Mouse (Mus musculus) embryonic facial prominence, embryonic 12.5 days (tissue): ENCODE measurements around the gene Ip6k3. TPM values are rescaled to one million over a fixed set of nuclear protein-coding genes. Genes with fewer than 3 reads are reported as not detected.

ENCODE experiments used
- ATAC-seq: fragments of 200-750 bp; cut with Nextera tagmentation; 2 replicates; pipeline ENCODE4 v1.8.0; 2017; ENCODE audit not compliant: insufficient number of reproducible peaks, insufficient read depth, low FRiP score, low TSS enrichment
- H3K27ac ChIP-seq: fragments of 300-500 bp; sonication (generic); 2 replicates; pipeline ENCODE4 v1.5.1; 2016; ENCODE audit warnings: mild to moderate bottlenecking
- H3K27me3 ChIP-seq: fragments of 300-500 bp; sonication (generic); 2 replicates; pipeline ENCODE4 v1.6.1; 2016; ENCODE audit warnings: mild to moderate bottlenecking, moderate library complexity
- H3K36me3 ChIP-seq: fragments of 300-500 bp; sonication (generic); 2 replicates; pipeline ENCODE4 v1.6.1; 2016; ENCODE audit warnings: mild to moderate bottlenecking
- H3K4me1 ChIP-seq: fragments of 300-500 bp; sonication (generic); 2 replicates; pipeline ENCODE4 v1.6.1; 2016
- H3K4me2 ChIP-seq: fragments of 300-500 bp; sonication (generic); replicated peaks from 2 replicates; pipeline ENCODE4 v1.6.1; 2016; ENCODE audit warnings: mild to moderate bottlenecking, moderate library complexity
- H3K4me3 ChIP-seq: fragments of 300-500 bp; sonication (generic); 2 replicates; pipeline ENCODE4 v1.5.1; 2016; ENCODE audit warnings: mild to moderate bottlenecking
- H3K9ac ChIP-seq: fragments of 300-500 bp; sonication (generic); 2 replicates; pipeline ENCODE4 v1.6.1; 2016; ENCODE audit warnings: mild to moderate bottlenecking, moderate library complexity
- H3K9me3 ChIP-seq: fragments of 300-500 bp; sonication (generic); 2 replicates; pipeline ENCODE4 v1.6.1; 2016; ENCODE audit warnings: mild to moderate bottlenecking, moderate library complexity
- WGBS: fragments of 180-500 bp; shearing (Covaris S2); methylation state at CpG from one replicate; pipeline ENCODE4 v1.1.7; 2016; 5-methylcytosine and 5-hydroxymethylcytosine counted together
- polyA plus RNA-seq: library from polyadenylated mRNA; unstranded; fragments of >200 nt; fragmentation: Nextera tagmentation; extraction: Ambion mirVana; gene quantifications from 2 replicates; pipeline ENCODE4 v1.2.1, GENCODE M21; 2016

The Ip6k3 gene
- polyA plus RNA-seq, 1 experiment from 2014 or later: 0.35 TPM

DNA sequence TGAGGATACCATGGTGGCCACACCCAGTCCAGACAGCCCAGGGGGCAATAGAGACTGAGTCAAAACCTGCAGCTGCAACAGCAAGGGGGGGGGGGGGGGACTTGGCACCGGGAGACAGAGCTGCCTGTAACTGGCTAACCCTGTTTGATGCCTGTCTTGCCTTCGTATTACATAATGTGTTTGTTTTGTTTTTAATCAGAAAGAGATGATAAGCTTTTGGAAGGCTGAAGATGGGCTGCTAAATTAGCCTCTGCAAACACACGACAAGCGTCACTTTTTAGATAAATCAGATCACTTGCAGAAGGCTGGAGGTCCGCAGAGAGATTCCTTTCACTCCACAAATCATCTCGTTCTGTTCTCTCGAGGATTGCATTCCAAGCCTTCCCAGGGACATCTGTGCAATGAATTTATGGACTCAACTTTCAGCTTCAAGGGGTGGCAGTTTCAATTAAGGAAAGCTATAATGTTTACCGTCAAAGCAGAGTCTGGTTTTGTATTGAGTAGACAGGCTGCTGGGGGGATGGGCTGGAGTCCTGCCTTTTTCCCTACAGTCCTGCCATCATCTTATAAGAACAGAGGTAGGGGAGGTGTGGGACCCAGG, 21.2 kb downstream of the Ip6k3 start:
- Histone ChIP-seq H3K9me3 (no peaks in the 10 kb centered on the region), H3K4me3 (no peak overlapping the region), H3K9ac (no peak overlapping the region), H3K27ac (peak overlapping the region; percentile 57; the same call in 1 of the 2 replicates), H3K4me1 (peaks cover 35% of the 10 kb centered on the region), H3K36me3 (no peaks in the 10 kb centered on the region), H3K27me3 (no peaks in the 10 kb centered on the region), H3K4me2 (0 out of 2 replicates have a peak overlapping the region, but pooled peaks have one; percentile 9)
- 15% methylated on average over 8 of the region's 8 CpGs for WGBS
- ATAC-seq: no peak

DNA sequence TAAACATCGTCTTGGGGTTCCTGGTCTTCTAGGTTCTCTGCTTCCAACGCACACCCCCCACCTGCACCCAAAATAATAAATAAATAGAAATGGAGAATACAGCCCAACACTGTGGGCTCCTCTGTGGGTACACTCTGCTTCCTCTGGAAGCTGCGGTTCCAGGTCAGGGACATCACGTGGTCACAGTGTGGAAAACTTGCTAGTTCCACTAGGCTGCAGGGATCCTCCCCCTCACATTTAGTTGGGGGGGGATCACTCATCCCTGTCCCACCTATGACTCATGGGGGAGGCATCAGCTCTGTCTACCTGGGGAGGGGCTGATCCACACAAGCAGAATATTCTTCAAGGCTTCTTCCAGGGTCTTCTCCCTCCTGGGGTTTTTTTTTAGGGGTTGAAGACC, 23.4 kb downstream of the Ip6k3 start:
- no peak overlapping the region for H3K4me2 ChIP-seq
- no peaks in the 10 kb centered on the region for H3K27me3 ChIP-seq
- peaks cover 30% of the 10 kb centered on the region for H3K4me1 ChIP-seq
- no peak overlapping the region for H3K27ac ChIP-seq
- no peak overlapping the region for H3K4me3 ChIP-seq
- no peaks in the 10 kb centered on the region for H3K9me3 ChIP-seq
- no peak for ATAC-seq
- H3K36me3 ChIP-seq: no peaks in the 10 kb centered on the region
- WGBS: 76% methylated on average over 4 of the region's 4 CpGs
- H3K9ac ChIP-seq: no peak overlapping the region

DNA sequence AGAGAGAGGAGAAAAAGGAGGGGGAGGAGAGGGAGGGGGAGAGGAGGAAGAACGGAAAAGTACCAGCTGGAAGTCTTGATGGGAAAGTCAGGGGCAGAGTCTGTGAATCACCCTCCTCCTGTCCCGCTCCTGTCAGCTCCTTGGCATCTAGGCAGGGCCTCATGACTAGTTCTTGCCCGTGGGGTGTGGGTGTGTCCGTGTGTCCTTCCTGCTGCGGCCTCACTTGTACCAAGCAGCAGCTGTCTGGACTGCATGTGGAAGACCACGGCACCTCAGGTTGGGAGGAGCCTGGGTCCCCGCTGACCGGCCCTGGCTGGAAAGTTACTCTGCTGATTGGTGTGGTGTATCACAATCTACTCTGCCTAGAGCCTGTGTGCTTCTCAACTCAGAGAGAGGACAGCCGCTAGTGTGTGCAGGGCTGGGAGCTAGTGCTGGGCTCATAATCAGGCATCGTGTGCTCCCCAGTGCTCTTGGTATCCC, 25.6 kb downstream of the Ip6k3 start:
- Histone ChIP-seq H3K4me3 (no peak overlapping the region), H3K4me1 (peaks cover 19% of the 10 kb centered on the region), H3K36me3 (no peaks in the 10 kb centered on the region), H3K9me3 (no peaks in the 10 kb centered on the region), H3K27ac (no peak overlapping the region), H3K9ac (no peak overlapping the region), H3K4me2 (no peak overlapping the region), H3K27me3 (no peaks in the 10 kb centered on the region)
- 38% methylated on average over 10 of the region's 10 CpGs for WGBS
- ATAC-seq: peak; percentile 47; the same call in 1 of the 2 replicates

DNA sequence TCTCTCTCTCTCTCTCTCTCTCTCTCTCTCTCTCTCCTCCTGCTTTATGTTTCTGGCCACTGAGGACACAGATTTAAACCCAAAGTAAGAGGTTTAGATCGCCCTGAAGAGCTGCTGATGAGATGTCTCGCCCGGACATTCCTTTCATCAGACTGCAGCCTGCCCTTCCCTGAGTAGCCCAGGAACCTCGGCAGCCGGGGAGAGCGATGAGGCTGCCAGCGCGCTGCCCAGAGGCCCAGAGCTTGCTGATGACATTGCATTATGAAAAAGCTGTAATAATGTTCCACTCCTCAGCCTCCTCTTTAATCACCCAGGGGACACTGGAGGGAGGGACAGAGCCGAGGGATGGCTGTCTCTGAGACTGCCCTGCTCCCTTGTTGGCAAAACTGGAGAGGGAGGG, 27.3 kb downstream of the Ip6k3 start:
- peaks cover 7% of the 10 kb centered on the region for H3K4me1 ChIP-seq
- 55% methylated on average over 9 of the region's 9 CpGs for WGBS

GRCm38 (mm10) chr17:27139304-27139703, 28.3 kb downstream of the Ip6k3 start:
- H3K36me3 ChIP-seq: no peaks in the 10 kb centered on the region
- no peak for ATAC-seq
- H3K27ac ChIP-seq: no peak overlapping the region
- H3K4me3 ChIP-seq: no peak overlapping the region
- 52% methylated on average over 7 of the region's 7 CpGs for whole genome bisulfite sequencing
- peaks cover 7% of the 10 kb centered on the region for H3K4me1 ChIP-seq
- H3K9me3 ChIP-seq: no peaks in the 10 kb centered on the region
- no peak overlapping the region for H3K9ac ChIP-seq
- no peak overlapping the region for H3K4me2 ChIP-seq
- no peaks in the 10 kb centered on the region for H3K27me3 ChIP-seq

More for the DNA sequence above, 27.3 kb downstream of the Ip6k3 start:
- Histone ChIP-seq H3K4me3 (no peak overlapping the region), H3K9ac (no peak overlapping the region), H3K4me2 (no peak overlapping the region), H3K27me3 (no peaks in the 10 kb centered on the region), H3K27ac (no peak overlapping the region), H3K36me3 (no peaks in the 10 kb centered on the region), H3K9me3 (no peaks in the 10 kb centered on the region)
- no peak for ATAC-seq

DNA sequence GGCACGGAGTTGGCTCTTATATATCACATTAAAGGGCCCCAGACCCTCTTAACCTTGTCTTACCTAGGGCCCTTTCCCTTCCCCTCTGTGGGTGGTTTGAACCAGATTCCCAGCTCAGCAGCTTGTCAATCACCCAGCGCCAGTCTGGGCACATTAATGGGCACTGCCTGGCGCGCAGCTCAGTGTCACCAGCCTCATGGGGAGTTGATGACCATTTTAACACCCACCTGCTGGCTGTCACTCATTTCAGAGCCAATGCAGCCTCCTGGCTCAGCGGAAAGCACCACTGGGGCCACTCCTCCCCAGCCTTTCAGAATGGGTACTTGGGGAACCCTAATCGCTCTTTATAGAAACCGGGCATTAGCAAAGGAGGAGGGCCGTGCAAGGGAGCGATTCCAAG, 29.2 kb downstream of the Ip6k3 start:
- Histone ChIP-seq H3K9me3 (no peaks in the 10 kb centered on the region), H3K4me1 (peaks cover 8% of the 10 kb centered on the region), H3K36me3 (no peaks in the 10 kb centered on the region), H3K27ac (no peak overlapping the region), H3K9ac (no peak overlapping the region), H3K4me3 (no peak overlapping the region), H3K27me3 (no peaks in the 10 kb centered on the region), H3K4me2 (no peak overlapping the region)
- no peak for ATAC-seq
- 74% methylated on average over 9 of the region's 9 CpGs for WGBS

GRCm38 (mm10) chr17:27134715-27135114, 32.9 kb downstream of the Ip6k3 start:
- H3K9me3 ChIP-seq: no peaks in the 10 kb centered on the region
- H3K4me1 ChIP-seq: peaks cover 32% of the 10 kb centered on the region
- H3K27ac ChIP-seq: no peak overlapping the region
- H3K9ac ChIP-seq: no peak overlapping the region
- no peak overlapping the region for H3K4me3 ChIP-seq
- 26% methylated on average over 3 of the region's 3 CpGs for WGBS
- peaks cover 3% of the 10 kb centered on the region; the same call in 1 of the 2 replicates for H3K36me3 ChIP-seq
- ATAC-seq: no peak
- H3K4me2 ChIP-seq: no peak overlapping the region
- no peaks in the 10 kb centered on the region for H3K27me3 ChIP-seq

DNA sequence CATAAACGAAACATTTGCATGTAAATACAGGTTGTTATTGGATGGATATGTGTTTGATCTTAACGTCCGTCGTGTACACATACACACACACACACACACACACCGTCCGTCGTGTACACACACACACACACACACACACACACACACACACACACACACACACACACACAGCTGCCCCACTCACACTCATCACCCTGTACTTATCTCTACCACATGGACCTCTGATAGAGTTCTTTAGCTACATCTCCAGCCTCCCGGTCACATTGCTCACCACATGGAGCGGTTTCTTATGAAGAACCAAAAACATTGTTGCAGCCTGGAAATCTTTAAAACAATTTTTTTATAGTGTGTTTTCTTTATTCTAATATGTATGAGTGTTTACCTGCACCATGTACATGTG, 33.4 kb downstream of the Ip6k3 start:
- Histone ChIP-seq H3K4me1 (peaks cover 36% of the 10 kb centered on the region), H3K4me3 (peak overlapping the region; percentile 65), H3K27me3 (no peaks in the 10 kb centered on the region), H3K9ac (peak overlapping the region; percentile 30; the same call in 1 of the 2 replicates), H3K27ac (no peak overlapping the region; the same call in 1 of the 2 replicates), H3K4me2 (peak overlapping the region; percentile 56), H3K36me3 (peaks cover 6% of the 10 kb centered on the region; the same call in 1 of the 2 replicates), H3K9me3 (no peaks in the 10 kb centered on the region)
- 37% methylated on average over 6 of the region's 9 CpGs for WGBS
- peak; percentile 4; the same call in 1 of the 2 replicates for ATAC-seq

DNA sequence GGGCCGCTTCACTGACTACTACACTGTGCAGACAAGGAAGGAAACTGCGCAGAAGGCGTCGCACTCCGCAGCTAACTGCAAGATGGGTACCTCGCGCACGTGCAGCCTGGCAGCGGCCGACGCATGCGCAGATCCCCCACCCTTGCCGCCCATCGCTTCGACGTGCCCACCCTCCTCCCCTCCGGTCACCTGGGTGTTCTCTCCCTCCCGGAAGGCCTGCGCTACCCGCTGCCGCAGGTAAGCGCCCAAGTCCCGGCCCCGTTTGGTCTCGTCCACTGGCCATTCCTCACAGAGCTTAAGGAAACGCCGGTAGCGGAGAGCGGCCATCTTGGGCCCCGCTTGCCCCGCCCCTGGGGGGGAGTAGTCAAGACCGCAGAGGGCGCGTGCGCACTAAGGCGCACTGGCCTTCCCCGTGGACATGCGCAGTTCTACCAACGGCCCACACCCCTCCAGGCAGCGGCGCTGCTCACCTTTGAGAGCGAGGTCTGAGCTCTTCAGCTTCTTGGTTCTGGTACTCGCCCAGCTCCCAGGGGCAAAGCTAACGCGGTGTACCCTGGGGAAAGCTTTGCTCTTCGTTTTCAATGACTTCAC, 33.9 kb downstream of the Ip6k3 start, which contains the start of gene Uqcc2:
Uqcc2 (minus strand) TSS at position 366 of the 591 bp plus-strand sequence.
- Histone ChIP-seq H3K9ac (peak within 1 kb of the TSS; percentile 63), H3K4me2 (peak within 1 kb of the TSS; percentile 56), H3K36me3 (peaks cover 6% of the 10 kb centered on the region; the same call in 1 of the 2 replicates), H3K27ac (peak within 1 kb of the TSS; percentile 70), H3K4me1 (peaks cover 36% of the 10 kb centered on the region), H3K4me3 (peak within 1 kb of the TSS; percentile 65), H3K9me3 (no peaks in the 10 kb centered on the region), H3K27me3 (no peaks in the 10 kb centered on the region)
- 1% methylated on average over 46 of the region's 46 CpGs for WGBS
- ATAC-seq: peak; percentile 89

GRCm38 (mm10) chr17:27132238-27132637, 35.4 kb downstream of the Ip6k3 start:
- no peak overlapping the region for H3K4me2 ChIP-seq

DNA sequence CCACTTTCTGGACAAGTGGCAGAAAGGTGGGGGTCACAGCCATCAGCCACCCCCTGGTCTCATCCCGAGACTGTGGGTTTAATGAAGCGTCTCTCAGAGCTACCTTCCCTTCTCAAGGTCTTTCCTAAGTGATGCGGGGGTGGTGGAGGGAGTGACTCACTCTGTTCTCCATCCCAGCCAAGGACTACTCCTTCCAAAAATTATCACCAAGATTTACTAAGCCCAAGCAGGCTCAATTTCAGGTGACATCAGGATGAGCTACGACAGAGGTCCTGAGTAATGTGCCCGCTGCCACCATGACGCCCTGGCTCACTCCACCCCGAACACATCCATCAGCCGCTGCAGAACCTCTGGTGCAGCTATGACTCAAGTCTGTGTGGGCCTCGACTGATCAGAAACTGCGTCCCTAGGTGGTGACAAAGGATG, 36.3 kb downstream of the Ip6k3 start:
- 89% methylated on average over 10 of the region's 10 CpGs for WGBS
- H3K4me3 ChIP-seq: no peak overlapping the region
- no peak overlapping the region for H3K9ac ChIP-seq
- H3K36me3 ChIP-seq: peaks cover 12% of the 10 kb centered on the region; the same call in 1 of the 2 replicates
- no peak for ATAC-seq
- H3K27ac ChIP-seq: no peak overlapping the region
- H3K4me2 ChIP-seq: no peak overlapping the region
- peaks cover 36% of the 10 kb centered on the region for H3K4me1 ChIP-seq
- no peaks in the 10 kb centered on the region for H3K9me3 ChIP-seq
- no peaks in the 10 kb centered on the region for H3K27me3 ChIP-seq

More at GRCm38 (mm10) chr17:27132238-27132637, 35.4 kb downstream of the Ip6k3 start:
- no peaks in the 10 kb centered on the region for H3K27me3 ChIP-seq
- no peak overlapping the region for H3K27ac ChIP-seq
- peaks cover 36% of the 10 kb centered on the region for H3K4me1 ChIP-seq
- H3K9me3 ChIP-seq: no peaks in the 10 kb centered on the region
- no peak overlapping the region for H3K4me3 ChIP-seq
- H3K36me3 ChIP-seq: peaks cover 10% of the 10 kb centered on the region; the same call in 1 of the 2 replicates
- WGBS: 90% methylated on average over 10 of the region's 10 CpGs
- ATAC-seq: no peak
- H3K9ac ChIP-seq: no peak overlapping the region

GRCm38 (mm10) chr17:27130246-27130645, 37.3 kb downstream of the Ip6k3 start:
- no peak for ATAC-seq
- no peak overlapping the region for H3K4me2 ChIP-seq

More at GRCm38 (mm10) chr17:27130246-27130645, 37.3 kb downstream of the Ip6k3 start:
- 59% methylated on average over 9 of the region's 9 CpGs for WGBS
- no peaks in the 10 kb centered on the region for H3K9me3 ChIP-seq
- H3K27ac ChIP-seq: 0 out of 2 replicates have a peak overlapping the region, but pooled peaks have one; percentile 30
- H3K4me3 ChIP-seq: no peak overlapping the region
- H3K27me3 ChIP-seq: no peaks in the 10 kb centered on the region
- peaks cover 38% of the 10 kb centered on the region for H3K4me1 ChIP-seq
- H3K36me3 ChIP-seq: peaks cover 17% of the 10 kb centered on the region; the same call in 1 of the 2 replicates
- no peak overlapping the region for H3K9ac ChIP-seq
